Mouse (Mus musculus): ENCODE data around the gene Ccdc88a. TPM values are rescaled to one million over a fixed set of nuclear protein-coding genes. Genes with fewer than 3 reads are reported as not detected.
A peak's percentile ranks its signal among the peaks of the same experiment; 100 is the strongest.

Gene Ccdc88a
- polyA plus RNA-seq, 1 experiment from 2014 or later: 87.4 TPM

DNA sequence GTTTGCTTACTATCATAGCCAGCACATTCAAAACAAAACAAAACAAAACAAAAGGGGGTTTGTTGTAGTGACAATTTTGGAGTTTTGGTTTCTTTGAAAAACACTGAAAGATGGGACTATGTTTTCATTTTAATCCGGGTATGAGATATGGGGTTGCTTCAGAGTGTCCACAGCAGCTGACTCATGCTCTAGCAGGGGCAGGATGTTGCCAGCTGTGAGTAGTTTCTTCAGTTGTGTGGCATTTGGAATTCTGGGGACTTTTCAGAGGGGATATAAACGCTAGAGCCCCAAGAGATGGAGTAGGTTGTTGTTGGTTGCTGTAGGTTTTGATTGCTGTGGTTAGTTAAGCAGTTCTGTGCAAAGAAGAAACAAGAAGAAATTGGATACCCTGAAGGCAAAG is 10.0 kb downstream of the Ccdc88a start:
- Histone ChIP-seq H3K27me3 (no peaks in the 10 kb centered on the region), H3K4me1 (replicated peaks) (peaks cover 7% of the 10 kb centered on the region; the same call in 1 of the 2 replicates), H3K9ac (replicated peaks) (no peak overlapping the region), H3K4me2 (replicated peaks) (no peak overlapping the region), H3K27ac (no peak overlapping the region), H3K9me3 (no peaks in the 10 kb centered on the region), H3K36me3 (0 out of 2 replicates have a peak, but pooled peaks cover 3% of the 10 kb centered on the region), H3K4me3 (replicated peaks) (no peak overlapping the region)
- WGBS: 84% methylated on average over 2 of the region's 2 CpGs
- no peak for ATAC-seq

DNA sequence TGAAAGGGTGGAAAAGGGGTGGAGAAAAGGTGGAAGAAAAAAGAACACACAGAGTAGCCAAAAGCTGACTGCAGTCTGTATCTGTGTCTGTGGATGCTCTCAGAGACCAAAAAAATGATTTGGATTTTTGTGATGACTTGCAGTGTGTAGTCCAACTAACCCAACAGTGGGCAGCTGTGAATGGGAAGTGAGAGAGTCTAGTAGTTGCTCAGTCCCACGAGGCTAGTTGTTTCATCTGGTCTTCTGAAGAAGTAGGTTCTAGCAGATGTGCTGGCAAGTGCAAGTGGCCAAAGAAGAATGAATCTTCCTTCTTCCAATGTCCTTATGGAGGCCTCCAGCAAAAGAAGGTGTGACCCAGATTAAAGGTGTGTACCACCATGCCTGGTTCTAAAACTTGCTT is 10.5 kb downstream of the Ccdc88a start:
- no peak overlapping the region for H3K27ac ChIP-seq
- no peak overlapping the region for H3K4me3 ChIP-seq (replicated peaks)
- 90% methylated on average over 1 of the region's 1 CpGs for WGBS
- H3K4me1 ChIP-seq (replicated peaks): peaks cover 11% of the 10 kb centered on the region
- ATAC-seq: no peak
- H3K9ac ChIP-seq (replicated peaks): no peak overlapping the region
- no peak overlapping the region for H3K4me2 ChIP-seq (replicated peaks)
- no peaks in the 10 kb centered on the region for H3K27me3 ChIP-seq
- no peaks in the 10 kb centered on the region for H3K9me3 ChIP-seq
- 0 out of 2 replicates have a peak, but pooled peaks cover 3% of the 10 kb centered on the region for H3K36me3 ChIP-seq

DNA sequence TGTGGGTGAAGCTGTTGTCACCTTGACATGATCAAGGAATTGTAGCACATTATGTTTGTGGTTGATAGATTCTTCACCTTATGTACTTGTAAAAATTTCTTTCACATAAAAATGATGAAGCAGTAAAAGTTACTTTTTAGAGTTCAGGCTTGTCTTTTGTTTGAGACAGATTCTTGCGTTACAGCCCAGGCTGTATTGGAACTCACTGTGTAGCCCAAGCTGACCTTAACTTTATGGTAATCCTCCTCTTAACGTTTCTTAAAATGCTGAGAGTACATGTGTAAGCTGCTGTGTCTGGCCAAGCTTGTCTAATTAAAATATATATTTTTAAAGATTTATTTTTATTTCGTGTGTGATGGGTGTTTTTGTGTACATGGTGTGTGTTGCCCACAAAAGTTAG is 11.2 kb downstream of the Ccdc88a start:
- Histone ChIP-seq H3K4me3 (replicated peaks) (no peak overlapping the region), H3K27ac (no peak overlapping the region), H3K9me3 (no peaks in the 10 kb centered on the region), H3K4me1 (replicated peaks) (peaks cover 12% of the 10 kb centered on the region), H3K36me3 (0 out of 2 replicates have a peak, but pooled peaks cover 3% of the 10 kb centered on the region), H3K9ac (replicated peaks) (no peak overlapping the region), H3K27me3 (no peaks in the 10 kb centered on the region), H3K4me2 (replicated peaks) (no peak overlapping the region)
- WGBS: 79% methylated on average over 3 of the region's 3 CpGs
- no peak for ATAC-seq

DNA sequence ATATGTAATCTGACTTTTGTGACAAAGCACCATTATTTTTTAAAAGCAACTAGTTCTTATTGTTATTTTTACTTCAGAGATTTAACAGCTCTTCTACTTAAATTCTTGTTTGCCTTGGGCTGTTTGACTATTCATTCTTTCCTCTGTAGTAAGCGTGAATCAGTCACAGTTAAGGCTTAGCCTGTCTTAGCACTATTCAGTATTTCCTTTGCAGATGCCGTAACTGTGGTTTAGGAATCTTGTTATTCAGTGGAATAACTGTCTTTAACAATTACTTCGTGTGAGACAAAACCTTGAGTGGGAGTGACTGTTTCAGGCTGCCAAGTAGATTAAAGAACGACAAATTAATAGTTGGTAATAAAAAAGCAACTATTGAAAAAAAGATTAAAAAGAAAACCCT is 16.5 kb downstream of the Ccdc88a start:
- H3K9me3 ChIP-seq: no peaks in the 10 kb centered on the region
- no peak overlapping the region for H3K9ac ChIP-seq (replicated peaks)
- H3K4me1 ChIP-seq (replicated peaks): peaks cover 10% of the 10 kb centered on the region; the same call in 1 of the 2 replicates
- WGBS: 28% methylated on average over 4 of the region's 4 CpGs
- H3K4me2 ChIP-seq (replicated peaks): no peak overlapping the region
- H3K4me3 ChIP-seq (replicated peaks): no peak overlapping the region
- no peak overlapping the region for H3K27ac ChIP-seq
- ATAC-seq: no peak
- H3K27me3 ChIP-seq: no peaks in the 10 kb centered on the region
- no peaks in the 10 kb centered on the region for H3K36me3 ChIP-seq

DNA sequence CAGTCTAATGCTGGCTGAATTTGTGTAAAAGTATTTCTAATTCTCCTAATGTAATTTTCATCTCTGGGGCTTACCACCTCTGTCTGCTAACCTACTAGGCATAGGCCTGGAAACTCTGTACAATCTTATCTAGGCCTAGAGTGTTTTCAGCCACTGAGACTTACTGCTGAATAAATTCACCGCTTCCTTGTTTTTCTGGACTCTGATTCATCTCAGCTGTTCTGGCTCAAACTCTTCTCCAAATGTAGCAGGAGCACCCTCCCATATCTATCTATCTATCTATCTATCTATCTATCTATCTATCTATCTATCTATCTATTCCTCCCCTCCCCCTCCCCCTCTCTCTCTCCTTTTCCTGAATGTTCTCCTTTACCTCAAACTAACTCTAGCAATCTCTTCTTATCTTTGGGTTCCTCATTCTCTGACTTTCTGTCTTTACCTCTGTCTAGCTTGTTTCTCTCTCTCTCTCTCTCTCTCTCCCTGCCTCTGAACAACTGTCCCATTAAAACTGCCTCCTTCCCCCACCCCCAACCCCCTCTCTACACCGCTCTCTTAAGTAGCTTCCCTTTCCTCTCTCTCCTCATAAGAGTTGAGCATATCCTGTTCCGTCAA is 21.8 kb downstream of the Ccdc88a start:
- H3K4me3 ChIP-seq (replicated peaks): no peak overlapping the region
- no peaks in the 10 kb centered on the region for H3K4me1 ChIP-seq (replicated peaks)
- H3K36me3 ChIP-seq: no peaks in the 10 kb centered on the region
- no peaks in the 10 kb centered on the region for H3K9me3 ChIP-seq
- no peak overlapping the region for H3K4me2 ChIP-seq (replicated peaks)
- no peaks in the 10 kb centered on the region for H3K27me3 ChIP-seq
- no peak overlapping the region for H3K9ac ChIP-seq (replicated peaks)
- no peak overlapping the region for H3K27ac ChIP-seq
- no peak for ATAC-seq
- WGBS: 96% methylated on average over 3 of the region's 3 CpGs

DNA sequence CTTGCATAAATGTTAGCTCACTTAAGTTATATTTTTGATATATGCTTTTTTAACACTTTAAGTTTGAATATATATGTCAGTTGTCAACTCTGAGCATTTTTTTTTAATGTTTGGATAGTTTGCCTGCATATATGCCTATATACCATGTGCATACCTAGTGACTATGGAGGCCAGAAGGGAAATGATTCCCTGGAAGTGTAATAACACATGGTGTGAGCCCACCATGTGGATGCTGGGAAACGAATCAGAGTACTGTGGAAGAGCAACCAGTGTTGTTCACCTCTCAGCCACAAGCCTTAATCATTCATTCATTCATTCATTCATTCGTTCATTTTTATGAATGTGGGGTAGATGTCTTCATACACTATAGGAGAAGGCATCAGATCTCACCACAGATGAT is 26.9 kb downstream of the Ccdc88a start:
- no peaks in the 10 kb centered on the region for H3K27me3 ChIP-seq
- H3K4me3 ChIP-seq (replicated peaks): no peak overlapping the region
- no peaks in the 10 kb centered on the region for H3K4me1 ChIP-seq (replicated peaks)
- H3K9me3 ChIP-seq: no peaks in the 10 kb centered on the region
- H3K36me3 ChIP-seq: peaks cover 9% of the 10 kb centered on the region; the same call in 1 of the 2 replicates
- H3K9ac ChIP-seq (replicated peaks): no peak overlapping the region
- no peak overlapping the region for H3K27ac ChIP-seq
- H3K4me2 ChIP-seq (replicated peaks): no peak overlapping the region
- 93% methylated on average over 2 of the region's 2 CpGs for WGBS
- peak; percentile 58; the same call in 1 of the 2 replicates for ATAC-seq

DNA sequence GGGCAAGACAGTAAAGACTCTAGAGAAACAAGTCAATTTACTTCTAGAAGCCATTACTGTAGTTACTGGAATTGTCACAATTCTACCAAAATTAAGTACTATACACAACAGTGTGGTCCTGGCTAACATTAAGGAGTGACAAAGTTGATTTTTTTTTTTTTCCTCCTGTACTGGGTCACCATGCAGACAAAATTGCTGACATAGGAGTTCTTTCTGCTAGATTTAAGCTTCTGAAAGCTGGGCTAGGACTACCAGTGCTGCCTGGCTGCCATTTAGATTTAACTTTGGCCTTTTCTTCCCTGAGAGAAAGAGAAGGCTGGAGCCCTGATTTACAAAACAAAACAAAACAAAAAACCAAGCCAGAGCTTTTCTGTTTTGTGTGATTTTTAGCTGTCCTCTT is 32.8 kb downstream of the Ccdc88a start:
- Histone ChIP-seq H3K27me3 (no peaks in the 10 kb centered on the region), H3K4me1 (replicated peaks) (no peaks in the 10 kb centered on the region), H3K9ac (replicated peaks) (no peak overlapping the region), H3K36me3 (peaks cover 2% of the 10 kb centered on the region; the same call in 1 of the 2 replicates), H3K9me3 (no peaks in the 10 kb centered on the region), H3K4me3 (replicated peaks) (no peak overlapping the region), H3K4me2 (replicated peaks) (no peak overlapping the region), H3K27ac (no peak overlapping the region)
- no peak for ATAC-seq

DNA sequence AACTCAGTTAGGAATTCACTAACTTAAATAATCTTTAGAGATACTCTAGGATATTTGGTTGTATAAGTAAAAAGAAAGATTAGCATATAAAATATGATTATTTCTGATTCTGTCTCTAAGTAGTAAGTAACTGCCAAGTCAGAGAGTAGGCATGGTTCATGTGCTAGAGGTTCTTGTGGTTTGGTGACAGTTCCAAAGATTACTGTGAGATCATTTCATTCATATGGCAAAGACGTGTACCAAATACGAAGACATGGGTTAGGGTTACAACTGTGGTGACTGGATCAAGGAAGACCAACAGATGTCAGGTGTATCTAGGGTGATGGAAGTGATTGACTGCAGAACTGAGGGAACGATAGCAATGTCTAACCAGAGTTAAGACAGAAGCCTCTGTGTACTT is 50.0 kb downstream of the Ccdc88a start:
- Histone ChIP-seq H3K27ac (no peak overlapping the region), H3K9me3 (no peaks in the 10 kb centered on the region), H3K36me3 (peaks cover 6% of the 10 kb centered on the region), H3K27me3 (no peaks in the 10 kb centered on the region), H3K4me2 (replicated peaks) (no peak overlapping the region), H3K9ac (replicated peaks) (no peak overlapping the region), H3K4me3 (replicated peaks) (no peak overlapping the region), H3K4me1 (replicated peaks) (no peaks in the 10 kb centered on the region)
- ATAC-seq: no peak
- 92% methylated on average over 3 of the region's 3 CpGs for WGBS

DNA sequence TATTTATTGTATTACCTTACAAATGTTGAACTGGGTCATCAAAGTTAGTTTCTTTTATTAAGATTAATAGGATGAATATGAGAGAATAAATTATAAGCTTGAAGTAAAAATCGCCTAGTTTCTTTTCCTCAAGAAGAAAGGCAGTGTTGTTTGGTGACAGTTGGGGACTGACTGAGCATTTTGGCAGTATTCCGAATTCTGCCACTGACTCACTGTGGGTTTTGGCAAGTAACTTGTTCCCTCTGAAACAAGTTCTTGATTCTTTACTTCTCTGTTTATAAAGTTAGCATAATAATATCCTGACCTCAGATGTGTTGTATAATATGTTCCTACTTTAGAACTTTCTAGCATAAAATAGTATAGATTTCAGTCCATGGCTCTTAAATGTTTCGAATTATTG is 55.3 kb downstream of the Ccdc88a start:
- H3K4me1 ChIP-seq (replicated peaks): no peaks in the 10 kb centered on the region
- no peaks in the 10 kb centered on the region for H3K27me3 ChIP-seq
- ATAC-seq: no peak
- H3K27ac ChIP-seq: no peak overlapping the region
- peaks cover 35% of the 10 kb centered on the region for H3K36me3 ChIP-seq
- H3K9ac ChIP-seq (replicated peaks): no peak overlapping the region
- H3K9me3 ChIP-seq: no peaks in the 10 kb centered on the region
- 87% methylated on average over 3 of the region's 3 CpGs for WGBS
- H3K4me2 ChIP-seq (replicated peaks): no peak overlapping the region
- no peak overlapping the region for H3K4me3 ChIP-seq (replicated peaks)

DNA sequence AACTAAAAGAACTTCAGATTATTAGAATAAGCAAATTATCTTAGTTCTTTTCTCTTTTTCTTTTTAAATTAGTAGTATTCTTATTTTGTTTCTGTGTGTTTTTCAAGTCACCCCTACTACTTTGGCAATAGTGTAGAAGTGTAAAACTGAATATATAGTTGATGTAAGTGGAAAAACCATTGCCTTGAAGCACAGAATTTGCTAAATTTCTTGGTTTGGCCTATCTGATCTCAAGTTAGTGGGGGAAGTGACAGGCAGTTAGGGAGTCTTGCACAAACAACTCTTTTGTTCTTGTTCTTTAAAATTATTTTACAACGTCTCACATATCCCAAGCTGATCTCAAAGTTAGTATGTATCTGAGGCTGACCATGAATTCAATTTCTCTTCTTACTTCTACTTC is 57.6 kb downstream of the Ccdc88a start:
- no peaks in the 10 kb centered on the region for H3K4me1 ChIP-seq (replicated peaks)
- ATAC-seq: no peak
- H3K9me3 ChIP-seq: no peaks in the 10 kb centered on the region
- H3K27me3 ChIP-seq: no peaks in the 10 kb centered on the region
- peaks cover 29% of the 10 kb centered on the region for H3K36me3 ChIP-seq
- no peak overlapping the region for H3K9ac ChIP-seq (replicated peaks)
- H3K4me2 ChIP-seq (replicated peaks): no peak overlapping the region
- H3K4me3 ChIP-seq (replicated peaks): no peak overlapping the region
- 97% methylated on average over 1 of the region's 1 CpGs for WGBS
- no peak overlapping the region for H3K27ac ChIP-seq

DNA sequence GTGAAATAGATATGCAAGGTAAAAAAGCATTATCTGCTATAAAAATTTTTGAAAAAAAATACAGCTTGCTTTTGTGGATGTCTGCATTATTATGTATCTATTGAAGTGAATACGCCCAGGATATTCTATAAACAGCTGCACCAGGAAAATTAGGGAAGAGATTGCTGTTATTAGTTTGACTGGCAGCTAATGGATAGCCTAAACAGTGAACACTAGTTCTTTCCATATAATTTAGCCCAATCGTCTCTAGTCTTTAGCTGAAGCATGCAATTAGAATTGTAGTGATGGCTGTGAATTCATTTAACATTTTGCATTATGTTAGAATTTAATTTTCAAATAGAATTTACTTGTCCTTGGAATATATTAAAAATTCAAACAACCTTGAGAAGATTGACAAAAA is 75.3 kb downstream of the Ccdc88a start:
- Histone ChIP-seq H3K27me3 (no peaks in the 10 kb centered on the region), H3K4me3 (replicated peaks) (no peak overlapping the region), H3K4me2 (replicated peaks) (no peak overlapping the region), H3K27ac (no peak overlapping the region), H3K9me3 (no peaks in the 10 kb centered on the region), H3K4me1 (replicated peaks) (no peaks in the 10 kb centered on the region), H3K36me3 (peaks cover 7% of the 10 kb centered on the region), H3K9ac (replicated peaks) (no peak overlapping the region)
- no peak for ATAC-seq
- WGBS: 84% methylated on average over 2 of the region's 2 CpGs

DNA sequence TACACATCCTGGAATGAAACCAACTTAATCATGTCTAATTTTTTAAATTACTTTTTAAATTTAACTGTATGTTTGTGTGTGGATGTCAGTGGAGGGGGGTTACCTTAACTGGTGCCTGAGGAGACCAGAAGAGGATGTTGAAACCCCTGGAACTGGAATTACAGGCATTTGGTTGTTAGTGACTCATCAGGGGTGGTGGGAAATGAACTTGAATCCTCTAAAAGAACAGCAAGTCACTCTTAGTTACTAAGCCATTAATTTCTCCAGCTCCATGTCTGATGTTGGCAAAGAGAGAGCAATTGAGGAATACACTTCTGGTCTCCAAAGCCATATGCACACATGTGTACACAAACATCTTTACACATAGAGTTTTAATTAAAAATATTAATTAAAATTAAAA is 101.2 kb downstream of the Ccdc88a start:
- no peak for ATAC-seq
- Histone ChIP-seq H3K27me3 (no peaks in the 10 kb centered on the region), H3K4me3 (replicated peaks) (no peak overlapping the region), H3K27ac (no peak overlapping the region), H3K4me2 (replicated peaks) (no peak overlapping the region), H3K9me3 (no peaks in the 10 kb centered on the region), H3K9ac (replicated peaks) (no peak overlapping the region), H3K36me3 (peaks cover 37% of the 10 kb centered on the region), H3K4me1 (replicated peaks) (no peaks in the 10 kb centered on the region)

DNA sequence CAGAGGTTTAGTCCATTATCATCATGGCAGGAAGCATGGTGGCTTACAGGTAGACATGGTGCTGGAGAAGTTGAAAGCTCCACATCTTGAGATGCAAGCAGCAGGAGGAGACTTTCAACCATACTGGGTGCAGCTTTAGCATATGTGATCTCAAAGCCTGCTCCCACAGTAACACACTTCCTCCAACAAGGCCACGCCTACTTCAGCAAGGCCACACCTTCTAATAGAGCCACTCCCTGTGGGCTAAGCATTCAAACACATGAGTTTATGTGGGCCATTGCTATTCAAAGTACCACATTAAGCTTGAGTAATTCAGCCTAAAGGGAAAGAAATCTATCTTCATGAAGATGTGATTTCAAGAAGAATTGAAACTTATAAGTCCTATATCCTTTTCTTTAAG is 119.7 kb downstream of the Ccdc88a start:
- Histone ChIP-seq H3K4me2 (replicated peaks) (no peak overlapping the region), H3K4me3 (replicated peaks) (no peak overlapping the region)
- WGBS: 100% methylated on average over 1 of the region's 1 CpGs

More for the DNA sequence above, 119.7 kb downstream of the Ccdc88a start:
- H3K27ac ChIP-seq: no peak overlapping the region
- no peak for ATAC-seq
- peaks cover 45% of the 10 kb centered on the region for H3K36me3 ChIP-seq
- H3K4me1 ChIP-seq (replicated peaks): no peaks in the 10 kb centered on the region
- no peaks in the 10 kb centered on the region for H3K9me3 ChIP-seq
- no peaks in the 10 kb centered on the region for H3K27me3 ChIP-seq
- no peak overlapping the region for H3K9ac ChIP-seq (replicated peaks)

Data from midbrain, embryonic 13.5 days (tissue).